Mouse (Mus musculus) hindlimb bud, embryonic 11.5 days (tissue): ENCODE results near the gene Dhx40.
A peak's percentile ranks its signal among the peaks of the same experiment; 100 is the strongest.
"Not testable (repeated sequence)": the region's sequence is repeated elsewhere in the genome, so short reads cannot be mapped to it uniquely, and the experiment has no call there.

Source experiments
- DNase-seq: peaks from one replicate; pipeline ENCODE4 v3.0.0-alpha.2; 2012; ENCODE audit warnings: low read depth, low spot score; ENCODE audit errors: extremely low spot score

Dhx40 gene

DNA sequence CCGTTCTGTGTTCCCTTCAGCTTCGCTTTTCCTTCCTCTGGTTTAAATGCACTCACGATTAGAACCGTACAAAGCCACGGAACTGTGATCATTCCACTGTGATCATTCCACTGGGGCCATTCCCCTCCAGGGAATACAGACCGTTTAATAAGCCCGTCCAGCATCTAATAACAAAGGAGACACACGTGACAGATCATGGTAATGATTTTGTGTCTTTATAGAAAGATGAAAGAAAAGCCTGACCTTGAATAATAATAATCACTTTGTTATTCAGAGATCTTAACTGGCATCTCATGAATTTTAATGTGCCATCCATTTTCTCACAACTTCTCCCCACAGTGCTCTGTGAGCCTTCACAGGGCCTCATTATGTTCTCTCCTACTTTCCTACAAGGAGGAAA, 12.0 kb upstream of the Dhx40 start:
- DNase-seq = no peak

DNA sequence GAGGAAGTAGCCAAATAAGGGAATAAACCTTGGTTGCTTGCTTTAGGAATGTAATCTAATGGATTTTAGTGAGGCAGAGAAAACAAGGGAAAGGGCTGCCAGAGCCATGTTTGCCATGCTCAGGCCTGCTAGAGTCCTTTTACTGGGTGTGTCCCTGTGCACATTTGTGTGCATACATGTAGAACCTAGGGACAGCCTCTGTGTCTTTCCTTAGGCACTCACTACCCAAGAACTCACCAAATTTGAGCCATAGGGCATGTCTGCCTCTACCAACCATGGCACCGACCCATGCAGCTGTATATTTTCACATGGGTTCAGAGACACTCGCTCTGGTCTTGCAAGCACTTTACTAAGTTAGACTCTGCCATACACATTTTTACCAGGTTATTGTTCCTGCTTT, 11.4 kb upstream of the Dhx40 start:
- DNase-seq = no peak

DNA sequence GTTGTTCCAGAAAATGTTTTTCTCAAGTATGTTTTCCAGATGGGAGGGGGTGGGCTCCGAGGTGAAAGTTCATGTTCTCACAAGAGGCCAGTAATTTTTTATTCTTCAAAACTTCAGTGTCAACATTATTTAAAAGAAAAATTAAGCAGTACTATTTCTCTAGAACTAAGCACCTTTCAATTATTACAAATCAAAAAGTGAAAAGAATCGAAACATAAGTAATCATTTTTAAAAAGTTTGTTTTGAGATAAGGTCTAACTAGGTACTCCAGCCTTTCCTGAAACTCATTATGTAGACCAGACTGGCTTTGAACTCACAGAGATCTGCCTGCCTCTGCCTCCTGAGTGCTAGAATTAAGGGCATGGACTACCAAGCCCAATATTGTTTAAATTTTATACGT, 8.7 kb upstream of the Dhx40 start:
- not testable (repeated sequence) for DNase-seq

DNA sequence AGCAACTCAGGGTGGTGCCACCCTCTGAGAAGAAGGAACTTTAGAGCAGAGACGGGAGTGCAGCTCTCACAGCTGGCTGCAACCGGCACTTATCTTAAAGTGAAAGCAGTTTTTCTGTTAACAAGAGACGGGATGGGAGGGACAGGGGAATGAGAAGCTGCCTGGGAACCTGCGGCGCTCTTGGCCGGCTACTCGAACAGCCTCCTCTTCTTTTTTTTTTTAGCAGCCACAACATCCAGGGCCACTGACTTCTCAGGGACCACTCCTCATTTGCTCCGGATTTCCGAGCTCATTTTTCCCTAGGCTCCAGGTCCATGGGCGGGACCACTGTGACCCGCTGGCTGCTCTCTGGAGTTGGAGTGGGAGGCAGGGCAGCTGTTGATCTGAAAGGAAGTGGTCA, 6.9 kb upstream of the Dhx40 start:
- not testable (repeated sequence) for DNase-seq

DNA sequence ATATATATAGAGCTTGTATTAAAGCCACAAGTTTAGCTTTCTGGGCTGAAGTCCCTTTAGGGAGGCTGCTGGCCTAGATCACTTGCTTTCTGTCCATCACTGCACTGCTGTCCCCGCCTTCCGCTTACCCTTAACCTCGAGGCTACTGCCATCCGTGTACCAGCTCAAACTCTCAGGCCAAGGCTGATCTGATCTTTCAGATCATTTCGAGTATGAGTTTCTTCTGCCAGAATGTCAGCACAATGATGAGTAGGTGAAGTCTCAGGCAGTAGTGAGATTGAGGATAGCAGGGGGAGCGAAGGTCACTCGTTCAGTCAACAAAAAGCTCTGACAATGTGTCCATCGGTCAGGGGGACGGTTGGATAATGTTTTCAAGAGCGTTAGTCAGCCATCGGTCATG, 5.7 kb upstream of the Dhx40 start:
- DNase-seq = not testable (repeated sequence)

DNA sequence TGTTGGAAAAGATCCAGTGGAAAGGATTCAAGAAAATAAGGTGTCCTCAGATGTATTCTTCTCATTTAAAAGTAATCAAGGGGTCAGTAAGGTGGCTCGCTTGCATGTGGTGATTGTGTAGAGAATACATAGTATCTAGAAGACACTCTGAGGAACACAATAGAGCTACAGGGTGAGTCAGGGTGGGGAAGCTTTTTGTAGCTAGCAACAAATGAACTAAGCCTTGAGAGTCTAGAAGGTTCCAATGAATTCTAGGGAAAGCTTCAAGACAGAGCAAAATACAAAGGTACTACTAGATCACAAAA, 3.7 kb upstream of the Dhx40 start:
- DNase-seq = no peak

DNA sequence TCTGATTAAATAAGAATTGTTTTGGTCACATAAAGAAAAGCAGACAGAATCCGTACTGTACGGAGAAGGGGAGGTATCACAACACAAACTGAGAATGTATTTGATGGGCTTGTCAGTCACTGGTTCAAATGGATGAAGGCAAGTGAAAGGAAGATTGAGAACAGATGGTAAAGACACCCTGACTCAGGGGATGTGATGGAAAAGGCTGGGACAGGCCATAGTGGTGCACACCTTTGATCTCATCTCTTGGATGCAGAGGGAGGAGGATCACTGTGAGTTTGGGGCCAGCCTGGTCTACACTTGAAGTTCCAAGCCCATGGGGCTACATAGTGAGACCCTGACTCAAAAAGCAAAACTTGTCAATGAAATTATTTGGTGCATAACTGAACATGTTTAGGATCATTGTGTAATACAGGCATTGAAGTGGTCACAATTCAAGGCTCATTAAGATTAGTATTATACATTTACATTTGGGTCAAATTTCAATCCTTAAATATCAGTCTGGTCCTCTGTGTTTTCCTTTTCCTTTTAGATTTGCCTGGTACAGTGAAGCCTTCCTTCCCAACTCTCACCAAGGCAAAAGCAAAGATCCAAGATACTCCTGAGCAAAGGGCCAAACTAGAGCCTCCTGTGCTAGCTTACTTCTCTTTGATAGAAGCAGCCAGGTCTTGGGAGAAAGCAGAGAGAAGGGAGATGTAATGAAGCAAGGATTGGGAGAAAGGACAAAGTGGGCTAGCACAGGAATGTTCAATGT, 3.2 kb upstream of the Dhx40 start:
- DNase-seq = no peak

DNA sequence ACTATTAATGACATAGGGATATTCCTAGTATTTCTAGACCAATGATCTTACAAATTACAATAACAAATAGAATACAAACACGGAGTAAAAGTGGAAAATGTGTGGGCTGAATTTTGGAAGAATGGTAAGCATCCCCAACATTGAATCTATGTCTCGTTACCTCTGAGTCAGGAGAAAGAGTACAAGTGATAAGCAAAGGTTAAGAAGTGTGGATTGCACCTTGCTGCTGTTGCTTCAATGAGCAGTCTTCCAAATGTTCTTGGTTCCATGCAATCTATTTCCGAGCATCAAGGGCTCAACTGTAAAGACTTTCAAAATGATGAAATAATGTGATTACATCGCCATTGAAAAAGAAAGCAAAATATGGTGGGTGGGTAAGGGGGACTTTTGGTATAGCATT, 2.3 kb upstream of the Dhx40 start:
- DNase-seq = no peak

DNA sequence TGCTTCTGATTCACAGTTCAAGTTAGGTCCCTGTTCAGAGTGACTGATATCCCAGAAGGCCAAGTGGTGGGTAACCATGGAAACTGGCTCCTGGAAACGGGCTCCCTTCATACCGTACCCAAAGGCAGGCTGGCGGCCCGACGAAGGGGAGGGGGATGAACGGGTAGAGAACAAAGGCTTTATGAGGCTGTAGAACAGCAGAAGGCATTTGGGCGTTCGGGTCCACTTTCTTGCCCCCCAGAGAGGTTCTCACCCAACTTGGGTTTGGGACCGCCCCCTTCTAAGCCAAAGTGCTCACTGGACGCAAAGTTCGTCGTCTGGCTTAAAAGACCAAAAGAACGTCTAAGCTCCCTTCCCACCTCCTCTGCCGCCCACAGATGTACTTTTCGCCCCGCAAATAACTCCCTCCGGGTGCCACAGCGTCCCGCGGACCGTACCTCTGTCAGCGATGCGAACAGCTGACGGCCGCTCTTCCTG, 507 bp downstream of the Dhx40 start:
- DNase-seq = peak; percentile 14

DNA sequence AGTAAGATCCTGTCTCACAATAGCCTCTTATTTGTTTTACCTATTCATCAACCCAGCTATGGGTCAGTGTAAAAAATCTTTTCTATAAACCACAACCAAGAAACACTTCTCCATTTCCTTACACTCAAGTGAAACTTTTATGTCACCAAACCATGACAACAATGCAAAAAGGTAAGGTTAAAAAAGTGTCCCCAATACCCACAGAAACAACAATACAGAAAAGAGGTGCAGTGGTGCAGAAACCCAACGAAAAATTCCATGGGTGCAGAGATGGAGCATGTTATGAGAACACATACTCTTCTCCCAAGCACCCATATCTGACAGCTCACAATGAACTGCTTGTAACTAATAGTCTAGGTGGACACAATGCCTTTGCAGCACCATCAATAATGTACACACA, 13.4 kb downstream of the Dhx40 start:
- no peak for DNase-seq

DNA sequence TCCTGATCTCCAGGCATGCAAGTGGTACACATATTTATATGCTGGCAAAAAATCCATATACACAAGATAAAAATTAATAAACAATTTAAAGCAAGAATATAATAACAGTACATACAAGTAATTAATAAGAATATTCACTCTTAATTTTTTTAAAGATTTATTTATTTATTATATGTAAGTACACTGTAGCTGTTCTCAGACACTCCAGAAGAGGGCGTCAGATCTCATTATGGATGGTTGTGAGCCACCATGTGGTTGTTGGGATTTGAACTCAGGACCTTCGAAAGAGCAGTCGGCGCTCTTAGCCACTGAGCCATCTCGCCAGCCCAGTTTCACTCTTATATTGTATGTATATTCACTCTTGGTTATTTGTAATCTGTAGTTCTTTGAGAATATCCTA, 20.1 kb downstream of the Dhx40 start:
- DNase-seq = not testable (repeated sequence)

DNA sequence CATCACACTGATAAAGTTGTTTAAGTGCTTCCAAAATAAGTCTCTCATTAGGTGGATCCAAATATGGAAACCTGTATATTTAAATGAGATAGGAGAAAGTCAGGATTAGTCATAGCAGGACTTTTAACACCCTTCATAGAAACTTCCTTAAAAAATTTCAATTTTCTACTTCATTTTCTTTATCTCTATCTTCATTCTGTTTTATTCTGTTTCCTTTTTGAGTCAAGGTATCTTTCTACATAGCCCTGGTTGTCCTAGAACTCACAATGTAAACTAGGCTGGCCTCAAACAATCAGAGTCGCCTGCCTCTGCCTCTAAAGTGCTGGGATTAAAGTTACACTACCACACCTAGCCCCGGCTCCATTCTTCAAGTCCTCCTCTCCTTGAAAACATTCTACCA, 21.8 kb downstream of the Dhx40 start:
- DNase-seq = no peak

DNA sequence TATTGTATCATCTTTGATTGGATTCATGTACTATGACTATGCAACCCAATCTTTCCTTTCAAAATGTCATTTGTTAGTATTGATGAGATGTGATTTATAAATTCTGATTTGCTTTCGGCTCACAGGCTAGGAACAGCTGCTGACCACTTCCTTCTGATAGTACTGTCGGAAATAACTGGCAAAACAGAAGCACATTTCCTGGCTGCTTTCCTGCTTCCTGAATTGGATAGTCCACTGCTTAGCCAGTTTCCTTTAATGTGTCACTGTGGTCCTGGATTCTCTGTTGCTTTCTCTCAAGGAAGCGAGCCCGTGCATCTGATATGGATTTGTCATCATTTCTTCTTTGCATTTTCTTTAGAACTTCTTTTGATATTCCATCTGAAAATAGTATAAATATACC, 37.7 kb downstream of the Dhx40 start:
- DNase-seq = no peak

DNA sequence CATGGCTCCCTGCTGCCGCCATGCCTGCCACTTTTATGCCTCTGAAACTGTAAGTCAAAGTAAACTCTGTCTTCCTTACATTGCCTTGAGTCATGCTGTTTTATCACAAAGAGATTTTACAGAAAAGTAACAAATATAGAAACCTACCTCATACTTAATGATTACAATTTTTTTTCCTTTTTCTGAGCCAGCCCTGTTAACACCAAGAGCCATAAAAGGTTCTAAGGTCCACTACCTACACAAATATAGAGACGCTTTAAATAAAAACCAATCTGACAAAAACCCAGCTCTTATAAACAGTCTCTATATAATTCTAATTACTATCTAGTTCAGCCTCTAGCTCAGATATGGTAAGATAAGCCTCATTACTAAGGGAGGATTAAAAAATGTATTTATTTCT, 43.0 kb downstream of the Dhx40 start:
- no peak for DNase-seq

DNA sequence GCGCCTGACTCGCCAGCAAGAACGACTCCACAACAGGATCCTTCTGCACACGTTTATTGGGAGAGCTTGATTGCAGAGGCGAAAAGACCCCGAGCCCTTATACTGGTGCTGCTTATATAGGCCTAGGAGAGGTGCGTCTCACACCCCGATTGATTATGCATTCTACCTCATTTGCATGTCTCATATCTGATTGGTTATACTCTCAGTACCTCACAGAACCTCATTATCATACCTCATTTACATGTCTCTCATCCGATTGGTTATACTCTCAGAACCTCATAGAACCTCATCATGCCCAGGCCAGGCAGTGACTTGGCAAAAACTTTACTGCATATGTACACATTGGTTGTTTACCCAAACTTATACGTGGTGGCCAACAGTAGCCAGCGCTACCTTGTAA, 44.4 kb downstream of the Dhx40 start:
- DNase-seq = not testable (repeated sequence)

DNA sequence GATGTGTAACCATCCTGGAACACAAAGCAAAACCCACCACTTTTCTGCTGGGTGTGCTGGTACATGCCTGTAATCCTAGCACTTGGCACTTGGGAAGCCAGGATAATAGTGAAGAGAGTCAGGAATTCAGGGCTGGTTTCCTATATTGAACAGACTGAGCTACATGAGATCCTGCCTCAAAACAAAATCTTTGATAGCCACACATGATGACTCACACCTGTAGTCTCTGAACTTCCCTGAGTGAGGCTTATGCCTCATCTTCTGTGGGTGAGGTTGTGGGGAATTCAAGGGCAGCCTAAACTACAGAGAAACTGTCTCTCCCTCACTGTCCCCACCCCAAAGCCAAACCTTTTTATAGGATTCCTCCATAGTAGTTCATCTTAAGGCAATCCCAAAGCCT, 47.2 kb downstream of the Dhx40 start:
- no peak for DNase-seq

DNA sequence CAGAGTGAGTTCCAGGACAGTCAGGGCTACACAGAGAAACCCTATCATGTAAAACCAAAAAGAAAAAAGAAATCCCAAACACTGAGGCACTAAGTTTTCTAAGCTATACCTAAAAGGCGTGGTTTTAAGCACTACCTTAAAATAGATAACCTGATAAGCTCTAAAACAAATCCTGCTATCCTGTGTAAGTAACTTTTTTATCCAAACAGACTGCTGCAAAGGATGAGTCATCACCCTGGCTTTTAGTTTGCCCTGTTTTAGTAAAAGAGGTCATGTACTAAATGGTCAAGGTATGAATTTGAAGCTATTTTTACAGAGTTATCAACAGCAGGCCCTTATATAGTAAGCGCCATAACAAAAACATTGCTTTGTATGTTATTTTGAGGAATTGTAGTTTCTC, 47.7 kb downstream of the Dhx40 start:
- DNase-seq = no peak

DNA sequence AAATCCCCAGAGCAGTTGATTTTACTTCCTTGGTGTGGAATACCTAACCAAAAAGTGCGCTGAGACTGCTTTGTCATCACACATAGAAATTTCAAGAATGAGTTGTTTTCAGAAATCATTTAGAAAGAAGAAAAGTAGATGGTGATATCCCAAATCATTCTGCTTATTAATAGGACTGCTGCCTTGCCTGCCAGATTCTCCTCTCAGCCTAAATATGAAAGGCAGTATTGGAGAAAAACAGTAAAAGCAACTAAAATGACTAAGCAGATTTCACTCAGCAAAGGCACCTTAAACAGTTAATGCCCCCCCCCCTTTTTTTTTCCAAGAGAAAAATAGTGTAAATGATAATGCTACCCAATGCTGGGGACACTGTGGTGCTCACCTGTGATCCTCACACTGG, 48.3 kb downstream of the Dhx40 start:
- DNase-seq = no peak

DNA sequence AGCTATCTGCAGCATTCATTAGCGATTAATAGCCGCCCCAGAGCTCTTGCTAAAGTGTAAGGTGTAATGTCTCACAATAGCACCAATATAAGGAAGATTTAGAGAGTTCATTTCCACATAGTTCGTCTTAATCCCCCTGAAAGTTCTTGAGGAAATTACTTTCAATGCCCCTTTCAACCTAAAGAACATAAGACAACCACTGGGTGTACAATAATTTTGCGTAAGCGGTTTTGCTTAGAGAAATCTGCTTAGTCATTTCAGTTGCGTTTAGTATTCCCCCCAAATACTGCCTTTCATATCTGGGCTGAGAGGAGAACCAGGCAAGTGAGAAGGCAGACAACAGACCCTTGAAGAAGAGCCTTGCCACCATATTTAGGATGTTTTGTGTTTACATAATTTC, 49.0 kb downstream of the Dhx40 start:
- no peak for DNase-seq

DNA sequence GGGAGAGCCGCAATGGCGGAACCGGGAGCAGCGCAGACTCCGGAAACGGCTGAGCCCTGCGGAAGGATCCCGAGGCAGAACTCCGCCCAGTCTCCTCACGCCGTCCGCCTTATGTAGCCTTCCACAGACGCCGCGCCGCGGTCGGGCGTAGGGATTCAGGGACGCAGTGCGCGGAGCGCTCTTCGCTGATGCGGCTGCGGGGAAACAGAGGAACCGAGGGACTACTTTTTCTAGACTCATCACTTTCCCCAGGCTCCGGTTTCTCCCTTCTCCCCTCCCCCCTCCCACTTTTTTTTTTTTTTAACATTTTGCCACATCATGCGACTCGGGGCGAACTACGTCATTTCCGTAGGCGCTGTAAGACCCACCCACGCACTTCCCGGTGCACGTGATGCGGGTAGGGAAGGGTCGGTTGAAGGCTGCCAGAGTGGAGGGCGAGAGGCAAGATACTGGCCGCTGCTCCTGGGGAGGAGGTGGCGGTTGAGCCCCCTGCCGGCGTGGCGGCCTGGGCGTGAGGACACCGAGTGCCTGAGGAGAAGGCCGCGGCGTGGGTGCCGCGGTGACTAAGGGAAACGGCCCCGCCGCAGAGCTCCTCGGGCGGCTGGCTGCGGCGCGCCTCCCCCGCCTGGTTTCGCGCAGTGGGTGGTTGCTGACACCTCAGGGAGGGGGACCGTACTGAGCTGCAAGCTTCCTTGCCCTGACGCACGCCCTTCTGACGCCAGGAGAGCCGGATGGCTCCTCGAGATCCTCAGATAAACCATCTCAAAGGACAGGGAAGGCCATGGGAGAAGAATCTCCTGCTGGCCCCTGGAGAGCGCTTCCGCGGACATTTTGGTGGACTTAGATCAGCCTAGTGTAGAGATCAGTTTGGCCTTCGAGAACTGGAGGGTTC, 49.8 kb downstream of the Dhx40 start, which contains the start of gene Cltc:
Gene Cltc, minus strand, starts transcription at position 86 of the 892 bp plus-strand sequence.
- peak; percentile 96 for DNase-seq

DNA sequence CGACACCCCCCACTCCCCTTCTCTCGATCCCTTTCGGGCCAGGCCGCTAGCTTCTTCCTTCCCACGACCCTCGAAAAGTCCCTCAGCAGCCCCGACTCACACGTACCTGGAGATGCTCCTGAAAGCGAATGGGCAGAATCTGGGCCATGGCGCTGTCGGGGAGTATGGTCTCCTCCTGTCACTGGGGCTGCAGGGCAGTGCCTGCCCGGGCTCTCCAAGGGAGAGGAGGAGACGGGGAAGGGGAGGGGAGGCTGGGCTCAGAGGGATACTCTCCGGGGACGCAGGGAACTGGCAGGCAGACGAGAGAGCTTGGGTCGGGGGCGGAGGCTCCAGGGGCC, 50.4 kb downstream of the Dhx40 start:
- DNase-seq = no peak
